Comparison of ENCODE assay signal across 8 mouse cellular contexts in genomic region chrX:109012371-109013031, GRCm38 (mm10). TPM values are rescaled to one million over a fixed set of nuclear protein-coding genes. Genes with fewer than 3 reads are reported as not detected.
A peak's percentile ranks its signal among the peaks of the same experiment; 100 is the strongest.
DNase-seq lines count a peak whose midpoint lies in the region; ATAC-seq and TF ChIP-seq lines count a peak whose summit lies in the region.

No protein-coding gene starts in this region.

- TF ChIP-seq CTCF in midbrain, postnatal 0 days (IDR thresholded peaks at IDR 0.05): peak; percentile 70

- WGBS in embryonic facial prominence, embryonic 13.5 days: 29% methylated on average over 23 of the region's 23 CpGs
- WGBS in heart, embryonic 11.5 days (ENCODE audit: insufficient replicate concordance): 15% methylated on average over 23 of the region's 23 CpGs
- 20% methylated on average over 23 of the region's 23 CpGs for WGBS in kidney, embryonic 16.5 days
- 18% methylated on average over 23 of the region's 23 CpGs for WGBS in midbrain, postnatal 0 days
- 16% methylated on average over 23 of the region's 23 CpGs for WGBS in stomach, embryonic 16.5 days

- H3K27me3 ChIP-seq in embryonic facial prominence, embryonic 13.5 days: no peaks in the 10 kb centered on the region
- H3K27me3 ChIP-seq in heart, embryonic 11.5 days (ENCODE audit: control insufficient read depth, insufficient read depth, low read length): no peaks in the 10 kb centered on the region
- no peaks in the 10 kb centered on the region for H3K27me3 ChIP-seq in kidney, embryonic 16.5 days (ENCODE audit: insufficient read depth, low read length)
- no peaks in the 10 kb centered on the region for H3K27me3 ChIP-seq in midbrain, postnatal 0 days (ENCODE audit: insufficient read depth, low read length)
- H3K27me3 ChIP-seq in stomach, embryonic 16.5 days (ENCODE audit: control insufficient read depth, insufficient read depth, low read length): no peaks in the 10 kb centered on the region

- peak; percentile 79 for DNase-seq in CD4-positive helper T cell, adult 2 months (ENCODE audit: low read depth, low spot score)
- peak; percentile 35 to 52 for DNase-seq in adrenal gland, postnatal 36 days
- peak; percentile 69 for DNase-seq in liver
- DNase-seq in midbrain, postnatal 0 days (ENCODE audit: low spot score): peak; percentile 75

- peak overlapping the region; percentile 64 for H3K27ac ChIP-seq in embryonic facial prominence, embryonic 13.5 days
- peak overlapping the region; percentile 18; the same call in 1 of the 2 replicates for H3K27ac ChIP-seq in heart, embryonic 11.5 days (ENCODE audit: low read depth, low read length)
- peak overlapping the region; percentile 76 for H3K27ac ChIP-seq in kidney, embryonic 16.5 days (ENCODE audit: low read length)
- H3K27ac ChIP-seq in midbrain, postnatal 0 days (ENCODE audit: low read depth, low read length): no peak overlapping the region
- peak overlapping the region; percentile 75 for H3K27ac ChIP-seq in stomach, embryonic 16.5 days (ENCODE audit: low read length)

- ATAC-seq in embryonic facial prominence, embryonic 13.5 days (ENCODE audit: insufficient number of reproducible peaks, insufficient read depth, low FRiP score, low TSS enrichment, low read depth): peak; percentile 77; the same call in 1 of the 2 replicates
- peak; percentile 79; the same call in 1 of the 2 replicates for ATAC-seq in heart, embryonic 11.5 days (replicated peaks; ENCODE audit: insufficient number of reproducible peaks, low FRiP score, low TSS enrichment)
- peak; percentile 82; the same call in 1 of the 2 replicates for ATAC-seq in kidney, embryonic 16.5 days (ENCODE audit: low FRiP score, low TSS enrichment)
- peak; percentile 83 for ATAC-seq in midbrain, postnatal 0 days (ENCODE audit: low FRiP score)
- ATAC-seq in stomach, embryonic 16.5 days (ENCODE audit: insufficient read depth, low FRiP score): peak; percentile 74

- no peaks in the 10 kb centered on the region for H3K9me3 ChIP-seq in embryonic facial prominence, embryonic 13.5 days
- H3K9me3 ChIP-seq in heart, embryonic 11.5 days (replicated peaks; ENCODE audit: control insufficient read depth, low read length): no peaks in the 10 kb centered on the region
- H3K9me3 ChIP-seq in kidney, embryonic 16.5 days (ENCODE audit: low read length): no peaks in the 10 kb centered on the region
- H3K9me3 ChIP-seq in midbrain, postnatal 0 days (ENCODE audit: low read length): no peaks in the 10 kb centered on the region
- no peaks in the 10 kb centered on the region for H3K9me3 ChIP-seq in stomach, embryonic 16.5 days (replicated peaks; ENCODE audit: control insufficient read depth, low read length)

- H3K36me3 ChIP-seq in embryonic facial prominence, embryonic 13.5 days: no peaks in the 10 kb centered on the region
- no peaks in the 10 kb centered on the region for H3K36me3 ChIP-seq in heart, embryonic 11.5 days (ENCODE audit: control insufficient read depth, insufficient read depth, low read length)
- H3K36me3 ChIP-seq in kidney, embryonic 16.5 days (ENCODE audit: insufficient read depth, low read length): no peaks in the 10 kb centered on the region
- H3K36me3 ChIP-seq in midbrain, postnatal 0 days (ENCODE audit: insufficient read depth, low read length): no peaks in the 10 kb centered on the region
- H3K36me3 ChIP-seq in stomach, embryonic 16.5 days (ENCODE audit: control insufficient read depth, insufficient read depth, low read length): no peaks in the 10 kb centered on the region

- H3K4me2 ChIP-seq in embryonic facial prominence, embryonic 13.5 days: peak overlapping the region; percentile 59
- peak overlapping the region; percentile 57 for H3K4me2 ChIP-seq in heart, embryonic 11.5 days
- peak overlapping the region; percentile 47 for H3K4me2 ChIP-seq in kidney, embryonic 16.5 days (replicated peaks; ENCODE audit: low read depth, low read length)
- peak overlapping the region; percentile 52 for H3K4me2 ChIP-seq in midbrain, postnatal 0 days (ENCODE audit: low read depth, low read length, poor library complexity, severe bottlenecking)
- peak overlapping the region; percentile 52 for H3K4me2 ChIP-seq in stomach, embryonic 16.5 days (ENCODE audit: low read depth, low read length)

- no peaks in the 10 kb centered on the region for H3K4me1 ChIP-seq in embryonic facial prominence, embryonic 13.5 days
- H3K4me1 ChIP-seq in heart, embryonic 11.5 days (ENCODE audit: control insufficient read depth, insufficient read depth, low read length): no peaks in the 10 kb centered on the region
- no peaks in the 10 kb centered on the region for H3K4me1 ChIP-seq in kidney, embryonic 16.5 days (ENCODE audit: insufficient read depth, low read length)
- H3K4me1 ChIP-seq in midbrain, postnatal 0 days (ENCODE audit: insufficient read depth, low read length): no peaks in the 10 kb centered on the region
- H3K4me1 ChIP-seq in stomach, embryonic 16.5 days (ENCODE audit: control insufficient read depth, insufficient read depth, low read length): no peaks in the 10 kb centered on the region

- H3K4me3 ChIP-seq in embryonic facial prominence, embryonic 13.5 days: peak overlapping the region; percentile 49
- peak overlapping the region; percentile 49 for H3K4me3 ChIP-seq in heart, embryonic 11.5 days (ENCODE audit: low read depth, low read length)
- H3K4me3 ChIP-seq in kidney, embryonic 16.5 days (ENCODE audit: low read length): peak overlapping the region; percentile 59
- H3K4me3 ChIP-seq in midbrain, postnatal 0 days (ENCODE audit: low read depth, low read length): peak overlapping the region; percentile 47
- peak overlapping the region; percentile 57 for H3K4me3 ChIP-seq in stomach, embryonic 16.5 days (replicated peaks; ENCODE audit: low read length)

- H3K9ac ChIP-seq in embryonic facial prominence, embryonic 13.5 days: peak overlapping the region; percentile 61
- peak overlapping the region; percentile 31 for H3K9ac ChIP-seq in heart, embryonic 11.5 days (ENCODE audit: low read depth, low read length)
- H3K9ac ChIP-seq in kidney, embryonic 16.5 days (replicated peaks; ENCODE audit: low read length): peak overlapping the region; percentile 61
- H3K9ac ChIP-seq in midbrain, postnatal 0 days (replicated peaks; ENCODE audit: low read length, poor library complexity, severe bottlenecking): no peak overlapping the region; the same call in 1 of the 2 replicates
- peak overlapping the region; percentile 54 for H3K9ac ChIP-seq in stomach, embryonic 16.5 days (ENCODE audit: low read length)

RNA-seq across cellular contexts. Expression of gene Hmgn5, which starts 0.7 kb away (rescaled TPM):
- total RNA-seq in adrenal gland, postnatal 36 days (2021): 10 to 100 TPM in 1 of 2 experiments, 1 to 10 TPM in 1; 8.3 to 12.5 TPM
- polyA plus RNA-seq in embryonic facial prominence, embryonic 13.5 days (2015; fragmentation: Nextera tagmentation; extraction: Ambion mirVana): 25.7 TPM in 2 replicates
- 18.8 and 21.6 TPM in 2 replicates for polyA plus RNA-seq in heart, embryonic 11.5 days (2014; fragmentation: Nextera tagmentation; extraction: Ambion mirVana)
- 19.7 and 26.5 TPM in 2 replicates for polyA plus RNA-seq in kidney, embryonic 16.5 days (2015; fragmentation: Nextera tagmentation; extraction: Ambion mirVana)
- total RNA-seq in midbrain, postnatal 0 days (2014; rRNA removed): 0.82 and 0.99 TPM in 2 replicates
- 9.4 and 12.1 TPM in 2 replicates for polyA plus RNA-seq in midbrain, postnatal 0 days (2015; fragmentation: Nextera tagmentation; extraction: Ambion mirVana)
- polyA plus RNA-seq in stomach, embryonic 16.5 days (2015; fragmentation: Nextera tagmentation; extraction: Ambion mirVana): 18.9 and 25.0 TPM in 2 replicates
